Mouse (Mus musculus): ENCODE measurements at regions not wholly inside any gene's neighbourhood (a gene's known extent, or its start where the extent isn't known, plus 50 kb on each side); places are given as distances from the start of the nearest gene placed in this dataset.

DNA sequence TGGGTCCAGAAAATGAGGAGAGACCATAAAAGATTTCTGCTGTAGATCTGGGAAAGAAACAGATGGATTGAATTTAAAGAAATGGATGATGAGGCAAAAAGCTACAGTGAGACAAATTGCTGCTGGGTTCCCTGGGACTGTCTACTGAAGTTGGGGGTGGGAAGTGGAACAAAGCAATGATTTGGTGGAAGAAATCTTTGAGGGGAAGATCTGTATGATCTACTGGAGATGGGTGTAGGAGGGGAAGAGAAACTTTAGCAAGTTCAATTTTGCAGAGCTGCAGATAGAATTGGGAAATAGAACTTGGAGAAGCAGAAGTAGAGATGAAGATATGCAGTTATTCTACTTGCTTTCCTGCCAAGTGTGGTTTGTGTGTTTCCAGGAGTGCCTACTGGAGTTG lies 5478.8 kb downstream of the 9330182O14Rik start:
- TF ChIP-seq CTCF (IDR thresholded peaks at IDR 0.05; ENCODE audit: low read depth) (no peak), EP300 (optimal IDR thresholded peaks at IDR 0.05) (no peak)

Data from stomach, postnatal 0 days (tissue).